28 mouse cellular contexts compared by ENCODE assay signal in genomic region chr1:120190946-120191345, GRCm38 (mm10).
A peak's percentile ranks its signal among the peaks of the same experiment; 100 is the strongest.
DNase-seq lines count a peak whose midpoint lies in the region; ATAC-seq lines count a peak whose summit lies in the region.
"Had no signal": no experiment of that assay in that cellular context is flagged by ENCODE, and none has a peak within 500 bp of the region (broad histone marks: within the 10 kb centered on the region; RNA-seq: fewer than 3 reads in every experiment).

No protein-coding gene starts in this region.

- H3K36me3 ChIP-seq in kidney, embryonic 15.5 days = no peaks in the 10 kb centered on the region
- H3K36me3 ChIP-seq: embryonic facial prominence, embryonic 13.5 days; forebrain, embryonic 10.5 days; forebrain, embryonic 15.5 days; heart, embryonic 10.5 days; hindbrain, embryonic 12.5 days; intestine, embryonic 15.5 days; liver, embryonic 12.5 days; midbrain, embryonic 10.5 days; neural tube, embryonic 12.5 days had no signal

- DNase-seq in left cerebral cortex, adult 11 months (ENCODE audit: low spot score) = peak; percentile 21
- no peak for DNase-seq in left cerebral cortex, postnatal 10 days (ENCODE audit: extremely low spot score in 1 of 2, low spot score in 2 of 2)
- peak; percentile 55 for DNase-seq in right cerebral cortex, adult 18-20 months
- DNase-seq in right cerebral cortex, postnatal 25 days = no peak
- DNase-seq in frontal cortex, postnatal 36 days (ENCODE audit: low spot score in 2 of 2) = peak; percentile 27 to 57
- peak; percentile 33 to 57 for DNase-seq in left cerebral cortex, postnatal 14 days (ENCODE audit: low spot score in 2 of 2)
- DNase-seq: adrenal gland, postnatal 14 days; cerebellum, adult 18-20 months; cerebellum, postnatal 10 days; gastrocnemius, postnatal 25 days; heart, postnatal 36 days; kidney, adult 2 months; kidney, postnatal 10 days; liver, postnatal 0 days; thymus, postnatal 14 days had no signal

- no peaks in the 10 kb centered on the region for H3K27me3 ChIP-seq in kidney, embryonic 15.5 days
- H3K27me3 ChIP-seq: embryonic facial prominence, embryonic 13.5 days; forebrain, embryonic 15.5 days; hindbrain, embryonic 12.5 days; intestine, embryonic 15.5 days; liver, embryonic 12.5 days; neural tube, embryonic 12.5 days had no signal

- H3K4me3 ChIP-seq in kidney, embryonic 15.5 days (replicated peaks) = no peak overlapping the region
- H3K4me3 ChIP-seq: embryonic facial prominence, embryonic 13.5 days; forebrain, embryonic 10.5 days; forebrain, embryonic 15.5 days; heart, embryonic 10.5 days; hindbrain, embryonic 12.5 days; intestine, embryonic 15.5 days; liver, embryonic 12.5 days; midbrain, embryonic 10.5 days; myocyte; neural tube, embryonic 12.5 days had no signal

- intact Hi-C loops in left cerebral cortex, postnatal 10 days (cut with DNase I) = loop anchor here (10.0 kb wide), 1 partner anchor 154 kb away; the partner anchor contains the start of gene C1ql2
- intact Hi-C loops in left cerebral cortex, postnatal 14 days (cut with DNase I) = loop anchor here (10.0 kb wide), 1 partner anchor 144 kb away; no protein-coding TSS in a partner anchor

- ATAC-seq in kidney, embryonic 15.5 days (replicated peaks; ENCODE audit: low FRiP score) = no peak
- ATAC-seq: CD4-positive, CD25-positive, alpha-beta regulatory T cell, adult 4 months; forebrain, embryonic 15.5 days; hindbrain, postnatal 0 days; intestine, embryonic 15.5 days; liver, embryonic 12.5 days; liver, postnatal 0 days had no signal

- H3K27ac ChIP-seq in kidney, embryonic 15.5 days = no peak overlapping the region
- H3K27ac ChIP-seq: embryonic facial prominence, embryonic 13.5 days; forebrain, embryonic 10.5 days; forebrain, embryonic 15.5 days; heart, embryonic 10.5 days; hindbrain, embryonic 12.5 days; hindbrain, postnatal 0 days; intestine, embryonic 15.5 days; liver, embryonic 12.5 days; midbrain, embryonic 10.5 days; neural tube, embryonic 12.5 days had no signal

- WGBS in kidney, embryonic 15.5 days = 84% methylated on average over 6 of the region's 6 CpGs

- no peaks in the 10 kb centered on the region for H3K4me1 ChIP-seq in kidney, embryonic 15.5 days
- H3K4me1 ChIP-seq: heart, embryonic 10.5 days; intestine, embryonic 15.5 days; liver, embryonic 12.5 days; neural tube, embryonic 12.5 days had no signal

- H3K4me2 ChIP-seq in kidney, embryonic 15.5 days = no peak overlapping the region
- H3K4me2 ChIP-seq: embryonic facial prominence, embryonic 13.5 days; forebrain, embryonic 15.5 days; hindbrain, embryonic 12.5 days; intestine, embryonic 15.5 days; liver, embryonic 12.5 days; neural tube, embryonic 12.5 days had no signal

- no peak overlapping the region for H3K9ac ChIP-seq in kidney, embryonic 15.5 days
- H3K9ac ChIP-seq: embryonic facial prominence, embryonic 13.5 days; forebrain, embryonic 15.5 days; hindbrain, embryonic 12.5 days; intestine, embryonic 15.5 days; liver, embryonic 12.5 days; liver, postnatal 0 days; neural tube, embryonic 12.5 days had no signal

- no peaks in the 10 kb centered on the region for H3K9me3 ChIP-seq in kidney, embryonic 15.5 days (replicated peaks)
- H3K9me3 ChIP-seq: embryonic facial prominence, embryonic 13.5 days; forebrain, embryonic 10.5 days; forebrain, embryonic 15.5 days; hindbrain, embryonic 12.5 days; intestine, embryonic 15.5 days; liver, embryonic 12.5 days; midbrain, embryonic 10.5 days; neural tube, embryonic 12.5 days had no signal

Comparison
In these comparisons a context has a peak if more than half of its experiments do, and no peak if none do; other contexts are left out.
1. DNase-seq: peak in left cerebral cortex, adult 11 months (single experiment), right cerebral cortex, adult 18-20 months (single experiment), frontal cortex, postnatal 36 days (2 of 2) and left cerebral cortex, postnatal 14 days (2 of 2); none in left cerebral cortex, postnatal 10 days (0 of 2) and right cerebral cortex, postnatal 25 days (single experiment).